Mouse (Mus musculus): ENCODE measurements around the gene Stip1.

- TF ChIP-seq GATA1 (IDR thresholded peaks at IDR 0.05; ENCODE audit: low read length): no peak
- no peak for TF ChIP-seq TAL1 (IDR thresholded peaks at IDR 0.05; ENCODE audit: low read length)
Measured at GRCm38 (mm10) chr19:6996006-6996405, 43.8 kb downstream of the Stip1 start, which contains the start of the genes Nudt22 and Trpt1.

All from erythroblast, embryonic 14.5 days (primary cell).